Mouse (Mus musculus) heart, embryonic 16.5 days (tissue): ENCODE results near the gene Clk2. TPM values are rescaled to one million over a fixed set of nuclear protein-coding genes. Genes with fewer than 3 reads are reported as not detected.
"Not testable (repeated sequence)": the region's sequence is repeated elsewhere in the genome, so short reads cannot be mapped to it uniquely, and the experiment has no call there.

Experiments used
- ATAC-seq: fragments of 200-750 bp; cut with Nextera tagmentation; replicated peaks from 2 replicates; pipeline ENCODE4 v1.8.0; 2017; ENCODE audit warnings: moderate number of reproducible peaks; ENCODE audit not compliant: insufficient read depth, low FRiP score; ENCODE audit errors: extremely low read depth
- H3K27ac ChIP-seq: fragments of 300-500 bp; sonication (generic); 2 replicates; pipeline ENCODE4 v1.5.1; 2014; ENCODE audit warnings: mild to moderate bottlenecking, low read length, control low read depth, moderate library complexity
- H3K27me3 ChIP-seq: fragments of 300-500 bp; sonication (generic); 2 replicates; pipeline ENCODE4 v1.6.1; 2014; ENCODE audit warnings: low read length, mixed read lengths; ENCODE audit not compliant: control insufficient read depth, insufficient read depth
- H3K36me3 ChIP-seq: fragments of 300-500 bp; sonication (generic); 2 replicates; pipeline ENCODE4 v1.6.1; 2014; ENCODE audit not compliant: control insufficient read depth, insufficient read depth
- H3K4me1 ChIP-seq: fragments of 300-500 bp; sonication (generic); 2 replicates; pipeline ENCODE4 v1.6.1; 2014; ENCODE audit warnings: low read length, mixed read lengths; ENCODE audit not compliant: control insufficient read depth, insufficient read depth
- H3K4me2 ChIP-seq: fragments of 300-500 bp; sonication (generic); 2 replicates; pipeline ENCODE4 v1.6.1; 2014; ENCODE audit warnings: low read depth, mild to moderate bottlenecking, control low read depth, low read length
- H3K4me3 ChIP-seq: fragments of 300-500 bp; sonication (generic); 2 replicates; pipeline ENCODE4 v1.5.1; 2014; ENCODE audit warnings: mild to moderate bottlenecking, control low read depth, low read length
- H3K9ac ChIP-seq: fragments of 300-500 bp; sonication (generic); 2 replicates; pipeline ENCODE4 v1.6.1; 2014; ENCODE audit warnings: low read length, control low read depth
- H3K9me3 ChIP-seq: fragments of 300-500 bp; sonication (generic); replicated peaks from 2 replicates; pipeline ENCODE4 v1.6.1; 2016; ENCODE audit warnings: low read length; ENCODE audit not compliant: control insufficient read depth
- WGBS: fragments of 180-500 bp; shearing (Covaris S2); extraction: QIAGEN DNeasy Blood & Tissue Kit; methylation state at CpG from one replicate; pipeline ENCODE4 v1.1.7; 2014; 5-methylcytosine and 5-hydroxymethylcytosine counted together
- polyA plus RNA-seq: library from polyadenylated mRNA; unstranded; fragments of >200 nt; fragmentation: Nextera tagmentation; extraction: Ambion mirVana; gene quantifications from 2 replicates; pipeline ENCODE4 v1.2.1, GENCODE M21; 2015

Clk2 gene
- polyA plus RNA-seq, 1 experiment from 2014 or later = 17.9 TPM

GRCm38 (mm10) chr3:89152084-89152835 is 12.3 kb upstream of the Clk2 start:
- Histone ChIP-seq H3K4me1 (peaks cover 2% of the 10 kb centered on the region; the same call in 1 of the 2 replicates), H3K4me3 (no peak overlapping the region), H3K4me2 (no peak overlapping the region), H3K27me3 (peaks cover 37% of the 10 kb centered on the region), H3K9ac (no peak overlapping the region), H3K9me3 (no peaks in the 10 kb centered on the region), H3K27ac (no peak overlapping the region), H3K36me3 (no peaks in the 10 kb centered on the region)
- 43% methylated on average over 17 of the region's 17 CpGs for WGBS
- ATAC-seq = no peak

GRCm38 (mm10) chr3:89156951-89157350 is 7.6 kb upstream of the Clk2 start:
- Histone ChIP-seq H3K9ac (no peak overlapping the region), H3K4me3 (no peak overlapping the region), H3K27ac (no peak overlapping the region), H3K27me3 (peaks cover 12% of the 10 kb centered on the region), H3K4me1 (peaks cover 6% of the 10 kb centered on the region), H3K36me3 (no peaks in the 10 kb centered on the region), H3K9me3 (no peaks in the 10 kb centered on the region), H3K4me2 (no peak overlapping the region)
- no peak for ATAC-seq
- 78% methylated on average over 8 of the region's 8 CpGs for WGBS

GRCm38 (mm10) chr3:89158651-89159050 is 5.9 kb upstream of the Clk2 start:
- no peak overlapping the region for H3K27ac ChIP-seq
- no peak overlapping the region for H3K9ac ChIP-seq
- ATAC-seq = no peak
- H3K4me2 ChIP-seq = no peak overlapping the region
- 12% methylated on average over 7 of the region's 7 CpGs for WGBS
- peaks cover 12% of the 10 kb centered on the region for H3K27me3 ChIP-seq
- H3K36me3 ChIP-seq = no peaks in the 10 kb centered on the region
- no peak overlapping the region for H3K4me3 ChIP-seq
- H3K4me1 ChIP-seq = peaks cover 7% of the 10 kb centered on the region
- no peaks in the 10 kb centered on the region for H3K9me3 ChIP-seq

GRCm38 (mm10) chr3:89159211-89159610 is 5.4 kb upstream of the Clk2 start:
- H3K4me3 ChIP-seq = peak overlapping the region; percentile 66
- peaks cover 12% of the 10 kb centered on the region for H3K27me3 ChIP-seq
- H3K9ac ChIP-seq = no peak overlapping the region
- no peaks in the 10 kb centered on the region for H3K9me3 ChIP-seq
- ATAC-seq = no peak
- H3K36me3 ChIP-seq = no peaks in the 10 kb centered on the region
- no peak overlapping the region for H3K27ac ChIP-seq
- peak overlapping the region; percentile 90 for H3K4me2 ChIP-seq
- 2% methylated on average over 13 of the region's 13 CpGs for WGBS
- peaks cover 12% of the 10 kb centered on the region for H3K4me1 ChIP-seq

- Histone ChIP-seq H3K4me1 (peaks cover 13% of the 10 kb centered on the region), H3K4me2 (peak within 1 kb of the TSS; percentile 90), H3K9me3 (no peaks in the 10 kb centered on the region), H3K4me3 (peak within 1 kb of the TSS; percentile 66), H3K36me3 (no peaks in the 10 kb centered on the region), H3K27ac (no peak within 1 kb of the TSS), H3K9ac (peak within 1 kb of the TSS; percentile 58), H3K27me3 (peaks cover 12% of the 10 kb centered on the region)
- 0 out of 2 replicates have a peak, but pooled peaks have one; percentile 20 for ATAC-seq
- WGBS = under 1% methylated on average over 63 of the region's 66 CpGs
These were observed 4.8 kb upstream of the Clk2 start, which contains the start of gene Hcn3 for GRCm38 (mm10) chr3:89159616-89160344. Hcn3 (minus strand) TSS chr3:89160196.

GRCm38 (mm10) chr3:89161207-89161606 is 3.4 kb upstream of the Clk2 start:
- H3K36me3 ChIP-seq, H3K4me2 ChIP-seq, H3K9me3 ChIP-seq, ATAC-seq, H3K9ac ChIP-seq, H3K27ac ChIP-seq, H3K4me3 ChIP-seq: not testable (repeated sequence)
- peaks cover 23% of the 10 kb centered on the region for H3K4me1 ChIP-seq
- peaks cover 12% of the 10 kb centered on the region for H3K27me3 ChIP-seq

- H3K4me2 ChIP-seq = no peak overlapping the region
These were observed 2.8 kb upstream of the Clk2 start for GRCm38 (mm10) chr3:89161786-89162185.

GRCm38 (mm10) chr3:89163123-89163522 is 1.5 kb upstream of the Clk2 start:
- 77% methylated on average over 1 of the region's 1 CpGs for WGBS

More at GRCm38 (mm10) chr3:89161786-89162185, 2.8 kb upstream of the Clk2 start:
- Histone ChIP-seq H3K27me3 (peaks cover 12% of the 10 kb centered on the region), H3K36me3 (no peaks in the 10 kb centered on the region), H3K4me3 (no peak overlapping the region), H3K4me1 (peaks cover 25% of the 10 kb centered on the region), H3K9me3 (no peaks in the 10 kb centered on the region), H3K9ac (no peak overlapping the region), H3K27ac (no peak overlapping the region)
- ATAC-seq = no peak
- WGBS = 69% methylated on average over 4 of the region's 4 CpGs

More at GRCm38 (mm10) chr3:89163123-89163522, 1.5 kb upstream of the Clk2 start:
- no peak for ATAC-seq
- H3K9ac ChIP-seq = no peak overlapping the region
- peaks cover 12% of the 10 kb centered on the region for H3K27me3 ChIP-seq
- H3K36me3 ChIP-seq = peaks cover 8% of the 10 kb centered on the region
- no peak overlapping the region for H3K4me2 ChIP-seq
- H3K27ac ChIP-seq = no peak overlapping the region
- peaks cover 25% of the 10 kb centered on the region for H3K4me1 ChIP-seq
- H3K4me3 ChIP-seq = no peak overlapping the region
- H3K9me3 ChIP-seq = no peaks in the 10 kb centered on the region
